ENCODE assay signal across 8 mouse cellular contexts in the genomic region with DNA sequence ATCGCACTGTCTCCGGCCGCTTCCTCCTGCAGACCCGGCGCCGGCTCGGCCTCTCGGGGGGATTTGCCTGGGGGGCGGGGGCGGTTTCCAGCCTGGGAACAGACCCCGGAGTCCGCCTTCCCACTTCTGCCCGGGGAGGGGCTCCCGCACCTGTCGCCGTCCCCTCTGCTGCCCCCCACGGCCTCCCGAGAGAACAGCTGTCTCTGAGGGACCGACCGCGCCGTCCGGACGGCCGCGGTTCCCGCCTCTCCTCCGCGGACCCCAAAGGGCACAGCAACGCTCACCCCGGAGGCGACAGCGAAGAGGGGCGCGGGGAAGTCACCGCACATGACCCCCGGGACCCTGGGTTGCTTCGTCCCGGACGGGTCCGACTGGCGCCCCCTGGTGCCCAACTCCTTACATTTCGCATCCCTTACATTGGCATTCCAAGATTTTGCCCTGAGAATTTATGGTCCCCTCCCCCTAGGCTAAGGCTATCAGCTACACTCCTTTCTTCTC. TPM values are rescaled to one million over a fixed set of nuclear protein-coding genes. Genes with fewer than 3 reads are reported as not detected.
DNase-seq lines count a peak whose midpoint lies in the region; ATAC-seq and TF ChIP-seq lines count a peak whose summit lies in the region.

No protein-coding gene starts in this region.

- peaks cover 40% of the 10 kb centered on the region for H3K4me1 ChIP-seq in G1E (ENCODE audit: insufficient read depth, low read depth, low read length)
- H3K4me1 ChIP-seq in bone marrow macrophage, adult 2 months (ENCODE audit: control insufficient read depth, insufficient read depth, low read length): no peaks in the 10 kb centered on the region
- peaks cover 17% of the 10 kb centered on the region for H3K4me1 ChIP-seq in erythroblast, embryonic 14.5 days (ENCODE audit: control insufficient read depth)

- no peak for TF ChIP-seq POLR2A in bone marrow macrophage, adult 2 months (IDR thresholded peaks at IDR 0.05; ENCODE audit: borderline replicate concordance, low read depth, low read length)

- intact Hi-C loops in heart, postnatal 14 days (cut with DNase I): no loop called here

- H3K9me3 ChIP-seq in G1E (replicated peaks): no peaks in the 10 kb centered on the region
- no peaks in the 10 kb centered on the region; the same call in 1 of the 2 replicates for H3K9me3 ChIP-seq in erythroblast, embryonic 14.5 days (ENCODE audit: control insufficient read depth, low read length)

- no peaks in the 10 kb centered on the region for H3K36me3 ChIP-seq in G1E (replicated peaks)
- no peaks in the 10 kb centered on the region for H3K36me3 ChIP-seq in erythroblast, embryonic 14.5 days (ENCODE audit: control insufficient read depth)

- peaks cover 95% of the 10 kb centered on the region for H3K27me3 ChIP-seq in G1E (ENCODE audit: insufficient read depth, low read length)
- peaks cover 89% of the 10 kb centered on the region for H3K27me3 ChIP-seq in erythroblast, embryonic 14.5 days (ENCODE audit: control insufficient read depth)

- ATAC-seq in G1E (ENCODE audit: extremely low read depth, insufficient number of reproducible peaks, low FRiP score, poor library complexity, severe bottlenecking): no peak

- TF ChIP-seq CTCF in G1E (IDR thresholded peaks at IDR 0.05; ENCODE audit: low read depth, low read length): peak; percentile 76
- TF ChIP-seq CTCF in bone marrow macrophage, adult 2 months (IDR thresholded peaks at IDR 0.05; ENCODE audit: low read depth, low read length): peak; percentile 94

- DNase-seq in G1E (ENCODE audit: low spot score): peak; percentile 59
- DNase-seq in heart, postnatal 14 days: peak; percentile 70 to 71
- peak; percentile 83 to 87 for DNase-seq in kidney, postnatal 4 days
- DNase-seq in lung, postnatal 4 days: peak; percentile 66 to 72
- DNase-seq in right cerebral cortex, adult 2 months (ENCODE audit: low spot score in 2 of 2): peak; percentile 36 to 40
- no peak for DNase-seq in adipocyte (ENCODE audit: low spot score)

- H3K27ac ChIP-seq in bone marrow macrophage, adult 2 months (ENCODE audit: insufficient read depth, low read depth, low read length): no peak overlapping the region

- peak overlapping the region; percentile 74 for H3K4me3 ChIP-seq in G1E (ENCODE audit: low read depth, low read length)
- peak overlapping the region; percentile 68 for H3K4me3 ChIP-seq in bone marrow macrophage, adult 2 months (ENCODE audit: insufficient read depth, low read length)
- H3K4me3 ChIP-seq in erythroblast, embryonic 14.5 days (replicated peaks): peak overlapping the region; percentile 59

RNA-seq across cellular contexts. Expression of a gene that starts 0.8 kb away (rescaled TPM):
- 2.0 and 2.2 TPM in 2 replicates for total RNA-seq in G1E (2014; fragmentation: Nextera tagmentation)
- total RNA-seq in G1E (2017): 0.35 and 0.49 TPM in 2 replicates
- polyA plus RNA-seq in G1E (2012): 0.15 and 0.17 TPM in 2 replicates
- 2.2 and 2.6 TPM in 2 replicates for polyA plus RNA-seq in bone marrow macrophage, adult 2 months (2012; ENCODE audit: insufficient read depth, insufficient read length, missing spikeins)
- polyA plus RNA-seq in erythroblast, embryonic 14.5 days (2012): 0.01 TPM in 1 of 2 replicates, not detected in the other
- total RNA-seq in heart, postnatal 14 days (2021): 1 to 10 TPM; 6.8 to 7.8 TPM

RNA-seq across cellular contexts. Expression of a gene that starts 24.5 kb away (rescaled TPM):
- total RNA-seq in G1E (2014; fragmentation: Nextera tagmentation) (692 and 813 TPM in 2 replicates), G1E (2017) (212 and 245 TPM in 2 replicates)
- 659 and 767 TPM in 2 replicates for polyA plus RNA-seq in G1E (2012)
- polyA plus RNA-seq in bone marrow macrophage, adult 2 months (2012; ENCODE audit: insufficient read depth, insufficient read length, missing spikeins): 70.1 and 76.0 TPM in 2 replicates
- 39.3 and 42.3 TPM in 2 replicates for polyA plus RNA-seq in erythroblast, embryonic 14.5 days (2012)
- total RNA-seq in heart, postnatal 14 days (2021): 10 to 100 TPM; 48.4 to 51.6 TPM

RNA-seq across cellular contexts. Expression of a gene that starts 36.3 kb away (rescaled TPM):
- total RNA-seq in G1E (2014; fragmentation: Nextera tagmentation): 4,124 and 4,641 TPM in 2 replicates
- 1,044 and 1,182 TPM in 2 replicates for total RNA-seq in G1E (2017)
- polyA plus RNA-seq in G1E (2012): 4,182 and 5,947 TPM in 2 replicates
- polyA plus RNA-seq in bone marrow macrophage, adult 2 months (2012; ENCODE audit: insufficient read depth, insufficient read length, missing spikeins): 886 and 996 TPM in 2 replicates
- polyA plus RNA-seq in erythroblast, embryonic 14.5 days (2012): 514 and 972 TPM in 2 replicates
- 100 to 1,000 TPM; 264 to 297 TPM for total RNA-seq in heart, postnatal 14 days (2021)

RNA-seq across cellular contexts. Expression of a gene that starts 41.1 kb away (rescaled TPM):
- total RNA-seq in G1E (2014; fragmentation: Nextera tagmentation) (2,429 and 2,736 TPM in 2 replicates), G1E (2017) (5,596 and 6,924 TPM in 2 replicates)
- 10,155 and 11,415 TPM in 2 replicates for polyA plus RNA-seq in G1E (2012)
- 2,460 and 2,819 TPM in 2 replicates for polyA plus RNA-seq in bone marrow macrophage, adult 2 months (2012; ENCODE audit: insufficient read depth, insufficient read length, missing spikeins)
- polyA plus RNA-seq in erythroblast, embryonic 14.5 days (2012): 2,301 and 2,563 TPM in 2 replicates
- total RNA-seq in heart, postnatal 14 days (2021): 1,000 to 10,000 TPM; 1,645 to 1,937 TPM

RNA-seq across cellular contexts. Expression of a gene that starts 42.7 kb away (rescaled TPM):
- total RNA-seq in G1E (2014; fragmentation: Nextera tagmentation): 7.2 and 9.2 TPM in 2 replicates
- 12.0 and 13.3 TPM in 2 replicates for total RNA-seq in G1E (2017)
- polyA plus RNA-seq in G1E (2012): 21.1 and 21.9 TPM in 2 replicates
- polyA plus RNA-seq in bone marrow macrophage, adult 2 months (2012; ENCODE audit: insufficient read depth, insufficient read length, missing spikeins): 9.6 and 15.4 TPM in 2 replicates
- polyA plus RNA-seq in erythroblast, embryonic 14.5 days (2012): 1.6 and 1.9 TPM in 2 replicates
- 1 to 10 TPM; 7.0 to 8.4 TPM for total RNA-seq in heart, postnatal 14 days (2021)
